Mouse (Mus musculus) urinary bladder, postnatal 4 days (tissue): ENCODE measurements around the gene Kcnk13.
"Not testable (repeated sequence)": the region's sequence is repeated elsewhere in the genome, so short reads cannot be mapped to it uniquely, and the experiment has no call there.

Experiments
- DNase-seq, 2 experiments: peaks; one replicate each; pipeline ENCODE4 v3.0.0; 2021 to 2022; ENCODE audit warnings: low spot score in 2 of 2

The Kcnk13 gene

DNA sequence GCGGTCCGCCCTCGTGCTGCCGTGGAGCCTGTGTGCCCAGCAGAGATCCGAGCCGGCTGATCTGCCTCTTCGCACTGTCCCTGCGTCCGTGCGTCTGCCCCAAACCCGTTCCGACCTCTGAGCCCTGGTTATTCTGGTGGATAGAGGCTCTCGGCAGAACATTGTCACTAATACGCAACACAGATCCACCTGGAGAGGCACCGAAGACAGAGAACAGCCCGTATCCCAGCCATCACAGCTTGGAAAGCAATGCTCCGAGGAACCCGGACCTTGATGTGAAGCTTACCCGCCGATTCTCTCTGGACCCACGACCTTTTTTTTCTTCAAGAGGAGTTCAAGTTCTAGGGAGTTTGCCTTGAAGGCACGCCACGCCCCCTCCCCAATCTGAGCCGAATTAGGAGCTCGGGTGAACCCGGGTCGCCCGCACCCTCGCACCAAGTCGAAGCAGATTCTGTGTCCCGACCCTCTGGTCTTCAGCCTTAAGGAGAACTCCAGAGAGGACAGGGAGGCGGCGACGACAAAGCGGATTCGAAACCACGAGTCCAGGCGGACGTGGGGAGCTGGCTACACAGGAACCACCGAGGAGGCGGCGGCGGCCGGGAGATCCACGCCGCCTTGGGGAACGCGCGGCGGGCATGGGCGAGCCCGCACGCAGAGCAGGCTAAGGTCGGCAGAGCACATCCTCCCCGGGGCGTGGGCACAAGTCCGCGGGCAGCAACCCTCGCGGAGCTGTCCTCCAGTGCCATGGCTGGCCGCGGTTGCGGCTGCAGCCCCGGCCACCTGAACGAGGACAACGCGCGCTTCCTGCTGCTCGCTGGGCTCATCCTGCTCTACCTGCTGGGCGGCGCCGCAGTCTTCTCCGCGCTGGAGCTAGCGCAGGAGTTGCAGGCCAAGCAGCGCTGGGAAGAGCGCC, 1.2 kb downstream of the Kcnk13 start:
- no peak for DNase-seq

DNA sequence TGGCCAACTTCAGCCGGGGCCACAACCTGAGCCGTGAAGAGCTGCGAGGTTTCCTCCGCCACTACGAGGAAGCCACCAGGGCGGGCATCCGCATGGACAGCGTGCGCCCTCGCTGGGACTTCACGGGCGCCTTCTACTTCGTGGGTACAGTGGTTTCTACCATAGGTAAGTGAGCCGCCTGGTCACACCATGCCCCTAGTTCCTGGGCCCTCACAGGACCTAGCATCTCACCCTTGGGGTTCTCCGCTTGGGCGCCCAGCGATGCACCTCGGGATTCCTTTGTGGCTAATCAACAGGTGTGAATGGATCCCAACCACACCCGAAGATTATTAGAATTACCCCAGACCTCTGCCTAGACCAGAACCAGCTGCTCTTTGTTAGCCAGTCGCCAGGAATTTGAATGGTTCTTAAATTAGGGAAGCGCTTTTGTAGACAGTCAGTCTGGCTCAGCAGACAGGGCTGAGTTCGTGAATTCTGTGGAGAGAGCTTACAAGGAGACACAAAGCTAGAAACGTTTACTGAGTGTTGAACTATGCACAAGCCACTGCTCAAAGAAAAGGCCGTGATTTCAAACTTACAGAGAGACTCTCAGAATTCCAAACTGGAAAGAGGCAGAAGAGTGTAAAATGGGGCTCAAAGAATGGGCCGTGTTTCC, 1.9 kb downstream of the Kcnk13 start:
- no peak for DNase-seq

DNA sequence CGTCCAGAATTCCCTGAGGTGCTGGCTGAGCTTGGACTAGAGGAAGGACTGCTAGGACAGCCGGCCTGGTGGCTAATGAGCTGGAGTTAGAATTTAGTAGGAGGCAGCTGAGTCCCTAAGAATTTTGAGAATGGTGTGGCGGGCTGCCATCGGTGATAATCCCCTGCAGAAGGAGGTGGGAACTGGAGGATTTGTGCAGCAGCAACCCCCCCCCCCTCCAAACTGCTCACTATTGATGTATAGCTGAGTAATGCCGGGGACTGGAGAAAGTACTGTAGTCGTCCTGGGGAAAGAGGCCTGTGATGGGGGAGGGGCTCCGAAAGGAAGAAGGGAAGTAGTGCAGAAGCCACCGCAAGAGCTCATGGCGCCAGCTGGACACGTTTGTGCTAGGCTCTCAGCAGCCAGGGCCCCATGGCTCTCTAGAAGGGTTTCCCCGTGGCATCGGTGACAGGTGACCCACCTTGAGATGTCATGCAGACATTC, 2.6 kb downstream of the Kcnk13 start:
- DNase-seq = no peak

DNA sequence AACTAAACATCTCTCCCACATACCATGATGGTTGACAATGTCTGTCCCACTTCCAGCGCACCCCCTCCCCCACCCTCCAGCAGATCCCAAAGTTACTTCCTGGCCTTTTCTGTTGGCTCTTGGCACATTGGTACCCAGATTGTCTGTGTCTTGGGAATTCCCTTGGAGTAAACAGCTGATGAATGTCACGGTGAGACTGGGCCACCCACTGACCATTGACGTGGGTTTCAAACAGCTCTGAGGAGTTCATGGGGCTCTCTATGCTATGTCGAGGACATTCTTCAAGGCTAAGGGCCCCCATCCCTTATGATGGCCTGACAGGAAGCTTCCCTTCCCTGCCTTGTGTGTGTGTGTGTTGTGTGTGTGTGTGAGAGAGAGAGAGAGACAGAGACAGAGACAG, 5.6 kb downstream of the Kcnk13 start:
- no peak for DNase-seq

DNA sequence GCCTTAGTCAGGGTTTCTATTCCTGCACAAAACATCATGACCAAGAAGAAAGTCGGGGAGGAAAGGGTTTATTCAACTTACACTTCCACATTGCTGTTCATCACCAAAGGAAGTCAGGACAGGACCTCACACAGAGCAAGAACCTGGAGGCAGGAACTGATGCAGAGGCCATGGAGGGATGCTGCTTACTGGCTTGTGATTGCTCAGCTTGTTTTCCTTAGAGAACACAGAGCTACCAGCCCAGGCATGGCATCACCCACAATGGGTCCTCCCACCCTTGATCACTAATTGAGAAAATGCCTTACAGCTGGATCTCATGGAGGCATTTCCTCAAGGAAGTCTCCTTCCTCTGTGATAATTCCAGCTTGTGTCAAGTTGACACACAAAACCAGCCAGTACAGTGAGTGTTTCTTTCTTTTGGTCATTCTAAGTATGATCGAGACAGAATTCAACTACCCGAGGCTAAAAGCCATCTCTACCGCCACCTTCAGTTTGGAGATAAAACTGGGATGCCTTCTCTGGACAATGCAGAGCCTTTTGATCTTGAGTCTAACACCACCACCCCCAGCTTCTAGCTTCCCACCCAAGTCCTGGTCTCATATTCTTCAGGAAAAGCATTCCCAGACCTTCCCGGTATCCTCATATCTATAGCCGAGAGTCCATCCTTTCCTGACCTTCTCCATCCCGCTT, 7.1 kb downstream of the Kcnk13 start:
- DNase-seq = not testable (repeated sequence)

DNA sequence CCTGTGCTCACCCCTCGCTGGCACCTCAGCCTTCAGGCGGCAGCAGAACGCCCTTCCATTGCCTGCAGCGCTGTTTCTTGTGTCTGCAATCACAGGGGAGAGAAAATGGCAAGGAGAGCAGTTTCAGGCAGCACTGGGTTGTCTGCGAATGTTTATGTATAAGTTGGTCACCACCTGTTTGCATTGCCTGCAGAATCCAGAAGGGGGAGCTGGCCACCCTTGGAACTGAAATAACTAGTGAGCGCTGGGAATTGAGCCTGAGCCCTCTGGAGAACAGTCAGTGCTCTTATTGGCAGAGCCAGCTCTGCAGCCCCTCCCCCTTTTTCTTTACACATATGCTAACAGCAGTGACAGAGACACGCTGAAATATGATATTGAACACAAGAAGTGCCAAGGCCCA, 8.5 kb downstream of the Kcnk13 start:
- no peak for DNase-seq

DNA sequence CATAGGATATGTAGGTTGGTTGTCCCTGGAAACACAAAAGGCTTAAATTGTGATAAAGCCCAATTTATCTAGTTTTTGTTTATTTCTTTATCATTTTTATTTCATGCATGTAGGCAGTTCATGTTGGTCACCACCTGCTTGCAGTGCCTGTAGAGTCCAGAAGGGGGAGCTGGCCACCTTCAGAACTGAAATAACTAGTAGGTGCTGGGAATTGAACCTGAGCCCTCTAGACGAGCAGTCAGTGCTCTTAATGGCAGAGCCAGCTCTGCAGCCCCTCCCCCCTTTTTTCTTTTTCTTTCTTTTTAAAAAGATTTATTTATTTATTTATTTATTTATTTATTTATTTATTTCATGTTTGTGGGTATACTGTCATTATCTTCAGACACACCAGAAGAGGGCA, 9.4 kb downstream of the Kcnk13 start:
- DNase-seq = no peak

DNA sequence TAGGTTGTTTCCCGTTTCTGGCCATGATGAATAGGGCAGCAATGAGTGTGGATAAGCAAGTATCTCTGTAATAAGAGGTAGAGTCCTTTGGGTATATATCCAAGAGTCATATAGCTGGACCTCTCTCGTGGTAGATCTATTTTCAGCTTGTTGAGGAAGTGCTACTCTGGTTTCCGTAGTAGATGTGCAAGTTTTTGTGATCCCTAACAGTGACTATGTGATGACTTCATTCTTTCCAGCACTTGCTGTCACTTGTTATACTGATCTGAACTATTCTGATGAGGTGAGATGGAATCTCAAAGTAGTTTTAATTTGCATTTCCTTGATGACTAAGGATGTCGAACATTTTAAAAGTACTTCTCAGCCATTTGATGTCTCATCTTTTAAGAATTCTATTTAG, 15.2 kb downstream of the Kcnk13 start:
- DNase-seq = no peak

DNA sequence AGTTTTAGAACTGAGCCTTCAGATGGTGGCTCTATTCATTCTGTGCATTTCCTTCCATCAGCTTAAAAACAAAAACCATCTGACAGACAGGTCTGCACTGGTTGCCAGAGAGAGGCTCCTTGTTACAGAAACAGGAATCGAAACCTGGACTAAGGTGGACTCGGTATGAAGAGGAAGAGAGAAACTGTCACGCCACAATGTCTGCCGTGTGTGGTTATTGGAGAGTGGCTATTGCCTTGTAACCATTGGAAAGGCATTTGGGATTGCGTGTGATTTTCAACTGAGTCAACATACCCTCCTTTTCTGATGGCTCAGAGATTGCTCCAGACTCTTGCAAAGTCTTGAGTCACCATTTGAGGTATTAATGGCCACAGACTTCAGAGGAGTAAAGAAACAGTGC, 22.5 kb downstream of the Kcnk13 start:
- DNase-seq = no peak

DNA sequence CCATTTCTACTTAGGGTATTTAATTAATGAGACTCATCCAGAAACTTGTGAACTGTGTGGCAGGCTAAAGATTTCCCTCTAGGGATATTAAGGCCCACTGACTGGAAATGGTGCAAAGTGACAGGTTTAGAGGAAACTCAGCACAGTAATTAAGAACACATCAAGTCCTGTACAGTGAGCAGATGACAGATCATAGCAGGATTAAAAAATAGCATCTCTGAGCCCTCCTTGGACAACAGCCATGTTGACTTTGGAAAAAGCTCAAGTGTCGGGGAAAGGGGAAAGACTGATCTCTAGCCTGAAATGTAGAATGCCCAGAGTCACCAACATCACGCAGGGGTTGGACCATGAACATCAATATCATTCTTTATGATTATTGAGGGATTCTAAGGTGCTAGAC, 23.8 kb downstream of the Kcnk13 start:
- DNase-seq = no peak

DNA sequence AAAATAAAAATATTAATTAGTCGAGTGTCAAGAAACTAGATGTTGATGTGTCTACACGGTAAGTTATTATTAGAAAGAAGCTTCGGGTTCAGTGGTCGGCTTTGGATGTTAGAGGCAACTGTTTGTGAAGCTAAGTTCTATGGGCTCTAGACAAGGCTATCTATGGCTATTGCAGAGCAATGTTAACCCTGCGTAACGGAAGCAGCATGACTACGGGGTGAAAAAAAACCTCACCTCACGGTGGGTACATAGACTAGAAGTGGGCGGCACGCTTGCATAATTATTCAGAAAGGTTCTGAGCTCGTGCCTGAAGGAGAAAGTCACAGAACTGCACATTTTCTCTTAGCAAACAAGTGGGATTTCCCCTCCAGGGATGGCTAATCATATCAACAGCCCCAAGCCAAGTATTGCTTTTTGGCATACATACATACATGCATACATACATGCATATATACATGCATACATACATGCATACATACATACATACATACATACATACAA, 28.1 kb downstream of the Kcnk13 start:
- no peak for DNase-seq

DNA sequence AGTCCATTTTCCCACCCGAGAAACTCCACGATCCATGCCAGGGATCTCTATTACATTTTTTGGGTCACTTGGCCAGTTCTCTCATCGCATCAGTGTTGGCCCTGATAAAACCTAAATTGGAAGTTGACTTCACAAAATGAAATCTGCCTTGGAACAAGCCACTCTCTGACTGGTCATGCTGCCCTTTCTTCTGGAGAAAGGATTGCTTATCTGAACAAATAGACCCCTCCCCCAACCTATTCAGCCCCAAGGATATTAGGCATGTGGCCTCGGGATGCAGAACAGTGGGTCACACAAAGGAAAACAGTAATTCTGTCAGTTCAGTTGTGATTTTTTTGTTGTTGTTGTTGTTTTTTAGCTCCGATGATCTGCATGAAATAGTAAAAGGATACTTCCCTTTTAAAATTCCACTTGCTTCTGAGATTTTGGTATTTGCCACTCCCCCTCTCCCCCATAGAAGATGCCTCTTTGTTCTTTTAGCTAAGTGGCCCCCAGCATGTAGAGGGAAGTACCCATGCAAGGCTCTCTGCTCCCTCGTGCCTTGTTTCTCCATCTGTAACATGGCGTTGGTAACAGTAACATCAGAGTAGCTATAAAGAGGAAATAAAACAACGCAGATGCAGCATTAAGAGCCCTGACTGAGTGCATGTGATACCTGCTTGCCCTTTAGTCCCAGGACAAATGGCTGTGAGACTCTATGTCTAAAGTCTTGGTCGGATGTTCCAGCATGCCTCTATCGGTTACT, 29.0 kb downstream of the Kcnk13 start:
- DNase-seq = no peak

DNA sequence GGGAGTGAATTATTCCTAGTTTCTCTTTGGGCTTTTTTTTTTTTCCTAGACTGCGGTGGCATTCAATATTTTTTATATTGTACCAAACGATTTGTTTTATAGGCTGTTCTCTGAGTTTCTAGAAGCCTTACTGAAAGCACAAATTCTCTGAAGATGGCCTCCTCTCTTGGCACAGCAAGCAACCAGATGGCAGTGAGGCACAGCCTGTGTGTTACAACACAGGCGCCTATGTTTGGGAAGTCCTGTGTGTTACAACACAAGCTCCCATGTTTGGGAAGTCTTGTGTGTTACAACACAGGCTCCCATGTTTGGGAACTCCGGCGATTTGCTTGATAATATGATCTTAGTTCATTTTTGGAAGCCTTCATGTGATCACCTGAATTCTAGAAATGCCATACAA, 31.7 kb downstream of the Kcnk13 start:
- DNase-seq = no peak

DNA sequence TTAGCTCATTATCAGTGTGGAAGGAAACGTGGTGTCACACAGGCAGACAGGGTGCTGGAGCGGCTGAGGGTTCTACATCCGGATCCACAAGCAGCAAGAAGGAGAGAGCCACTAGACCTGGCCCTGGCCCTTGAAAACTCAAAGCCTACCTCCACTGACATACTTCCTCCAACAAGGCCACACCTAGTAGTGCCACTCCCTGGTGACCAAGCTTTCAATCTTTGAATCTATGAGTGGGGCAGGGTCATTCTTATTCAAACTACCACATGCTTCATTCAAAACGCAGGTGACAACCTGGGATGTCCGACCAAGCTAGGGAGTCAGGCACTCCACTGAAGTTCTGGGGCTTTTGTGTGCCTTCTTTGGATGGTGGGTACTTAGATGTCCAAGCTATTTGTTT, 35.4 kb downstream of the Kcnk13 start:
- DNase-seq = no peak

DNA sequence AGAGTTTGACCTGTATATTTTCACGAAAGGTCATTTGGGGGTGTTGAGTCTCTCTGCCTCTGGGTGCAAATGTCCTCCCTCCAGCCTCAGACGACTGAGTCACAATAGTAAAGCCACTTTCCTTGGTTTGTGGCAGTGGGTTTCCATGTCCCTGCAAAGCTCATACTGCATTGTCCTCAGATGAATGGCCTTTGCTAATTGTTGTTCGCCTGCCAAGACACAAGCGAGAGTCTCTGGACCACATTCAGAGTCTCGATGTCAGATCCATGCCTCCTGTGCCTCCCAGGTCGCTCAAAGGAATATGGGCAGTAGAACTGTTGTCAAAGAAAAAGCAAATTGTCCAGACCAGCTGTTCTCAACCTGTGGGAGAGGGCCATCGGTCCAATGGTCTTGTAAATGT, 36.1 kb downstream of the Kcnk13 start:
- DNase-seq = no peak

DNA sequence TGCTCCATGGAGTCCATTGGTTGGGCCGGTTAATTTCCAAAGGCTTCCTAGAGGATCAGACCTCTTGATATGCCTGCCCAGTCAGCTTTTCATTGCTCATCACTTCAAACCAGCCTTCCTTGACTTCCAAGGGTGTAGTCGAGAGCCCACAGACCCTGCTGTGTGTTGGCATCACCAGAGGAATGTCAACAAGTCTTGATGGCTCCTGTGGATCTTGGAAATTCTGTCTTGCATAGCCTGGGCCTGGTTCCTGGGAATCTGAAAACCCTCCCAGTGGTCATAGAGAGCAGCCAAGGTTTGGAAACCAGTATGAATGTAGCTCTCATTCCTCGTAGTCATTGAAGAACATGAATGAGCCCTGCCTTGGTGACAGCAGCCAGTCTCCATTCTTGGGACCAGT, 36.9 kb downstream of the Kcnk13 start:
- DNase-seq = peak in 1 of 2 experiments; percentile 47

DNA sequence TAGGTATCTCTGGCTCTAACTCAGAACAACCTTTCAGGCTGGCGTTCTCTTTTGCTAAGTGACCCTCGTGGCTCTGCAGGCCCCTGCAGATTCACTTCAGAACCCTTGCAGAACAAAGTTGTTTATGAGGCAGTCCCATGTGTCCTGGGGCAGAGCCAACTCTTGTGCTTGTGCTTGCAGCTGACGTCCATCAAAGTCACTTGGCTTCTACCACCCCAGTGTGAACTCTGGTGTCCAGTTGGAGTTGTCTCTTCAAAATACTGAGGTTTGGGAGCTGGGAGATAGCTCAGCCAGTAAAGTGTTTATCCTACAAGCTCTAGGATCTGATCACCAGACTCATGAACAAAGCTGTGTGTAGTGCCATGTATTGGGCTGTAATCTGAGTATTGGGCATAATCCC, 37.6 kb downstream of the Kcnk13 start:
- DNase-seq = peak in 1 of 2 experiments; percentile 47

DNA sequence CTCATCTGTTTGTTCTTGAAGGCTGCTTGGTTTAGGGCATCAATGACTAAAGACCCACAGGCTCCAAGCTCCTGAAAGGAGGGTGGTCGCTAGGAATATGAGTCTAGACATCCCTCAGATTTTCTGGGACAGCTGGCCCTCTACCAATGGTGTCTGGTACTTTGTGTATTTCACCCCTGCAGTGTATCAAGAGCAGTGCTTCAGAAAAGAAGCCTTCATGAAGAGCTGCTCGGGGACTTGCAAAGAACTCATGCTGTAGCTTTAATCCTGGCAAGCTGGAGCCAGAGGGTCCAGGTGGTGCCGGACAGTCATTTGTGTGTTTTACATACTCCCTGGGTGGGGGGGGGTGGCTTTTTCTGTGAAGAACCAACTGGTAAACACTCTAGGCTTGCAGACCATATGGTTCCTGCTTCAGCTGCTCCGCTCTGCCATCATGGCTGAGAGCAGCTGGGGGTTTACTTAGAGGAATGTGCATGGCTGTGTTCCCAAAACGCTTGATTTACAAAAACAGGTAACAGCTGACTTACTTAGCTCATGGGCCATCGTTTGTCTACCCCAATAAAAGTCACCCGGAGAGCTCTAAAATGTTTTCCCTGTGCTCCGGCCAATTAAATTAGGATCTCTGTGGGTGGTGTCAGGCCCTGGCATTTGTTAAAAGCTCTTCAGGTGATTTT, 38.8 kb downstream of the Kcnk13 start:
- peak in 1 of 2 experiments; percentile 42 for DNase-seq

DNA sequence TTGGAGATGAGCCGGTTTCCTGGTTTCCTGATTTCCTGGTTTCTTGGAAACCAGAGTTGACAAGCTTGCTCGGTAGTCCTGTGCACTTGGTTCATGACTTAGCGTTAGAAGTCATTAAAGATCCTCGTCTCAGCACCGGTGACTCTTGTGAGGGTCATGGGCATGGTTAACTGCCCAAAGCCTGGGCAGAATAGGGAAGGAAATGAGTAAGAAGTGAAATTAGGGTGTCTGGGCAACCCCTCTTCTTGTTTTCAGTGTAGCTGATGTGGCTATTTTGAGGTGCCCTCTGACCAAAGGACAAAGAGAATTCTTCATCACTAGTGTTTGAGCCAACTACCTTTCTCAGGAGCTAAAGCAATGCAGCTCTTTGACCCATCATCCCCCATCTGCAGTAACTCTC, 41.0 kb downstream of the Kcnk13 start:
- peak; percentile 10 to 13 for DNase-seq

DNA sequence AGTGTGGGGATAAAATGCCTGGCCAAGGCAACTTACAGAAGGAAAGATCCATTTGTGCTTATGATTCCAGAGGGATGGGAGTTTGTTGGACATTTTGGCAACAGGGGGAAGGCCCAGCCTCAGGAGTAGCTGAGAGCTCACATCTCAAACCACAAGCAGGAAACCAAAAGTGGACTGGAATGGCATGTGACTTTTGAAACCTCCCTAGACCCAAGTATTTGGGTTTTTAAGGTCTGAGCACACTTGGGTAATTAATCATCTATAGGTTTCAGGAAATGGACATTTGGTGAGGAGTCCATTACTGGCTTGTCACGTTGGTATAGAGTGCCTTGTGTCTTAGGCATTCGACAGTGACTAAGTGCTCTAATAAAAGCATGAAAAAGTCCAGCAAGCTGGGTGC, 42.4 kb downstream of the Kcnk13 start:
- DNase-seq = peak; percentile 3 to 8

DNA sequence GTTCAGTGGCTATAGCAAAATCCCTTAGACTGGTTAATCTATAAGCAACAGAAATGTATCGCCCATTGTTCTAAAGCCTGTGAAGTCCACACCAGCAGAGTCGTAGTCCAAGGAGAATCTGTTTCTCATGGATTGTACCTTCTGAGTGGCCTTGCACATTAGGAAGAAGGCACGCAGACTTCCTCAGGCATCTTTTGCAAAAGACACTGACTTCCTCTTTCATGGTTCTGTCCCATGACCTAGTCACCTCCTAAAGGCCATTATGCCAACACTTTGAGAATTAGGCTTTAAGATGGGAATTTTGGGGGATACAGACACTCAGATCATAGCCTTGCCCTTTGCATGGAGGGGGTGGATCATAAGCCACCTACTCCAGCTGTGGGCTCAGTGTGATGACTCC, 48.5 kb downstream of the Kcnk13 start:
- peak in 1 of 2 experiments; percentile 3 for DNase-seq
